Mouse (Mus musculus) cerebellum, adult 2 months (tissue): ENCODE data around the gene Slc9a8. TPM values are rescaled to one million over a fixed set of nuclear protein-coding genes. Genes with fewer than 3 reads are reported as not detected.

Source experiments
- DNase-seq, 2 experiments: peaks; one replicate each; pipeline ENCODE4 v3.0.0; 2021
- H3K27ac ChIP-seq: fragments of 200-500 bp; 2 replicates; pipeline ENCODE4 v1.5.1; 2012; ENCODE audit warnings: low read length, control low read depth, inconsistent platforms; ENCODE audit not compliant: insufficient read depth
- H3K27me3 ChIP-seq: fragments of 200-500 bp; 2 replicates; pipeline ENCODE4 v1.6.1; 2012; ENCODE audit warnings: inconsistent platforms, mild to moderate bottlenecking, low read length, moderate library complexity; ENCODE audit not compliant: control insufficient read depth, insufficient read depth
- H3K4me1 ChIP-seq: fragments of 200-500 bp; 2 replicates; pipeline ENCODE4 v1.6.1; 2011; ENCODE audit warnings: low read length; ENCODE audit not compliant: control insufficient read depth, insufficient read depth
- H3K4me3 ChIP-seq: fragments of 200-500 bp; replicated peaks from 2 replicates; pipeline ENCODE3; 2011; ENCODE audit warnings: mild to moderate bottlenecking, low read depth, low read length, control low read depth; ENCODE audit not compliant: insufficient read depth
- CTCF ChIP-seq: fragments of 200-500 bp; IDR thresholded peaks from 2 replicates; pipeline ENCODE4 v1.5.1; 2011; ENCODE audit warnings: low read depth, mild to moderate bottlenecking, control low read depth, low read length, moderate library complexity, borderline replicate concordance; ENCODE audit not compliant: insufficient read depth
- POLR2A ChIP-seq: fragments of 200-500 bp; IDR thresholded peaks from 2 replicates; pipeline ENCODE4 v1.6.1; 2011; ENCODE audit warnings: low read length, control low read depth, borderline replicate concordance; ENCODE audit not compliant: insufficient read depth
- WGBS: fragments of 180-500 bp; shearing (Covaris S2); methylation state at CpG from one replicate; pipeline ENCODE4 v1.1.7; 2018; 5-methylcytosine and 5-hydroxymethylcytosine counted together
- polyA plus RNA-seq: library from polyadenylated mRNA; depleted of rRNA; stranded (reverse); fragments of >200 nt; gene quantifications from 2 replicates; pipeline ENCODE4 v1.2.3, GENCODE M21; 2012

The Slc9a8 gene
- polyA plus RNA-seq, 1 experiment = 60.9 TPM

DNA sequence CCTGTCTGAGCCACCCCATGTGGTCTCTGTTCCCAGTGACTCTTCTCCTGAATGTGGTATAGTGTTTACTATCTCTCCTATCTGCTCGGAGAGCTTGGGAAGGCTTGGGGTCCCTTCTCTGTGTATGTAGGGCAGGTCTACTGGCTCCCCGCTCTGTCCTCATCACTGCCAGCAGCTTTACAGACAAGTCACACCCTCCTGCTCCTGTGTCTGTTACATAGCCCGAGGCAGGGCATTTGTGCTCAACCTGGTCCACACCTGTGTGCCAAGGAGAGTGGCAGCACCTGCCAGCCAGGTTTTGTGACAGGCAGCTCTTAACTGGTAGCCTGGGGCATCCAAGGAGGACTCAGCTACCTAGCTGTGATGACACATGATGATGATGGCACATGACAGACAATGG is 49.1 kb downstream of the Slc9a8 start:
- H3K27me3 ChIP-seq = no peaks in the 10 kb centered on the region
- H3K4me1 ChIP-seq = peaks cover 49% of the 10 kb centered on the region
- TF ChIP-seq POLR2A (no peak), CTCF (no peak)
- 20% methylated on average over 3 of the region's 3 CpGs for WGBS
- peak overlapping the region; percentile 99 for H3K27ac ChIP-seq
- no peak overlapping the region for H3K4me3 ChIP-seq
- peak; percentile 59 to 75 for DNase-seq

- H3K4me3 ChIP-seq = no peak overlapping the region
- TF ChIP-seq CTCF (0 out of 2 replicates have a peak, but pooled peaks have one; percentile 2), POLR2A (no peak)
- no peaks in the 10 kb centered on the region for H3K27me3 ChIP-seq
- peak overlapping the region; percentile 99 for H3K27ac ChIP-seq
- H3K4me1 ChIP-seq = peaks cover 59% of the 10 kb centered on the region
- WGBS = 11% methylated on average over 6 of the region's 6 CpGs
- DNase-seq = peak; percentile 95 to 98
These were observed 50.1 kb downstream of the Slc9a8 start for GRCm38 (mm10) chr2:167471585-167471984.

- no peak overlapping the region for H3K4me3 ChIP-seq
- TF ChIP-seq POLR2A (no peak), CTCF (no peak)
- H3K27me3 ChIP-seq = no peaks in the 10 kb centered on the region
- H3K27ac ChIP-seq = no peak overlapping the region
- DNase-seq = no peak
- peaks cover 78% of the 10 kb centered on the region for H3K4me1 ChIP-seq
- WGBS = 55% methylated on average over 6 of the region's 6 CpGs
These were observed 52.7 kb downstream of the Slc9a8 start for GRCm38 (mm10) chr2:167474218-167474617.

- Histone ChIP-seq H3K4me1 (peaks cover 79% of the 10 kb centered on the region), H3K4me3 (no peak overlapping the region), H3K27ac (peak overlapping the region; percentile 83), H3K27me3 (no peaks in the 10 kb centered on the region)
- no peak for TF ChIP-seq CTCF
- TF ChIP-seq POLR2A = no peak
- no peak for DNase-seq
- 29% methylated on average over 5 of the region's 5 CpGs for WGBS
These were observed 54.1 kb downstream of the Slc9a8 start for GRCm38 (mm10) chr2:167475596-167475995.

GRCm38 (mm10) chr2:167476200-167476688 is 54.7 kb downstream of the Slc9a8 start:
- peak; percentile 87 to 89 for DNase-seq
- Histone ChIP-seq H3K4me3 (no peak overlapping the region), H3K27ac (peak overlapping the region; percentile 83), H3K4me1 (peaks cover 73% of the 10 kb centered on the region), H3K27me3 (no peaks in the 10 kb centered on the region)
- under 1% methylated on average over 7 of the region's 7 CpGs for WGBS
- peak; percentile 36; the same call in 1 of the 2 replicates for TF ChIP-seq CTCF
- no peak for TF ChIP-seq POLR2A

- WGBS = 22% methylated on average over 4 of the region's 4 CpGs
- no peaks in the 10 kb centered on the region for H3K27me3 ChIP-seq
- peak in 1 of 2 experiments; percentile 38 for DNase-seq
- H3K4me1 ChIP-seq = peaks cover 70% of the 10 kb centered on the region
- TF ChIP-seq CTCF = no peak
- no peak for TF ChIP-seq POLR2A
- peak overlapping the region; percentile 83 for H3K27ac ChIP-seq
- H3K4me3 ChIP-seq = no peak overlapping the region
These were observed 55.2 kb downstream of the Slc9a8 start for GRCm38 (mm10) chr2:167476762-167477161.

GRCm38 (mm10) chr2:167478128-167478527 is 56.6 kb downstream of the Slc9a8 start:
- DNase-seq = peak in 1 of 2 experiments; percentile 48
- Histone ChIP-seq H3K4me1 (peaks cover 68% of the 10 kb centered on the region), H3K4me3 (no peak overlapping the region), H3K27me3 (no peaks in the 10 kb centered on the region), H3K27ac (peak overlapping the region; percentile 41)
- WGBS = 28% methylated on average over 2 of the region's 2 CpGs
- no peak for TF ChIP-seq CTCF
- TF ChIP-seq POLR2A = no peak

- TF ChIP-seq CTCF = no peak
- no peak for TF ChIP-seq POLR2A
- Histone ChIP-seq H3K4me3 (no peak overlapping the region), H3K4me1 (peaks cover 70% of the 10 kb centered on the region), H3K27ac (peak overlapping the region; percentile 30; the same call in 1 of the 2 replicates), H3K27me3 (no peaks in the 10 kb centered on the region)
- 95% methylated on average over 1 of the region's 1 CpGs for WGBS
- DNase-seq = no peak
These were observed 58.0 kb downstream of the Slc9a8 start for GRCm38 (mm10) chr2:167479501-167479900.
